Mouse (Mus musculus): ENCODE data around the gene Thsd7b. TPM values are rescaled to one million over a fixed set of nuclear protein-coding genes. Genes with fewer than 3 reads are reported as not detected.
A peak's percentile ranks its signal among the peaks of the same experiment; 100 is the strongest.
"Not testable (repeated sequence)": the region's sequence is repeated elsewhere in the genome, so short reads cannot be mapped to it uniquely, and the experiment has no call there.

Thsd7b gene
- polyA plus RNA-seq, 1 experiment from 2014 or later = 0.49 TPM

DNA sequence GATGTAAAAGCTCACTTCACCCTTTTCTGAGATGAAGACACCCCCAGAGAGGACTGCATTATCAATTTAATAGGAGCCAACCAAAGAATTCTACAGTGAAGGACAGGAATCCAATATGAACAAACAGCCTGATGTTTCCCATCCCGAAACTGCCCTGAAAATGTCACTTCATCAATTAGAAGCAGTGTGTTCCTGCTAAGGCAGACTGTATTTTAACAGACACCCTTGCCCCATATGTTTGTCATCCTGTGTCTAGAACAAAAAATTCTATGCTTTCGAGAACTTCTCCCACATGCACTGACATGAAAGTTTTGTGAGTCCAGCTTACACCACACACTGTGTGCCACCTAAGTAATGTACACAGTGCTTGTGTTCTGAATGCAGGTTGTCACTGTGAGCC is 812.8 kb downstream of the Thsd7b start:
- no peak for DNase-seq (ENCODE audit: low spot score)

DNA sequence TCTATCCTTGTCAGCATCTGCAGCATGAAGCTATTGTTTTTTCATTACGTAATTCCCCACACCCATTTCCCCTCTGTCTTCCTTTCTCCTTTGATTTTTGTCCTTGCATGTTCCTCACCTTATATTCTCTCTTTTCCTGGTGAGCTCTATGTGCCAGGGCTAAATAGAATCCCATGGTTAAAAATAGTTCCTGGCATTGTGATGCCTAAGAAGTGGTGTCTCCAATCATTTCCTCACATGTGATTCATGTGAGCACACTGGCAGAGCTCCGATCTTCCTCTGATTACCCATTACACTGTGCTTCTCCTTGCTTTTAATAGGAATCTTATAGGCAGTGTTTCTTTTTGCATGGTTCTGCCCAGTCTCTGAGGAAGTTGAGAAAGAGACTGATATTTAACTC is 826.1 kb downstream of the Thsd7b start:
- no peak for DNase-seq (ENCODE audit: low spot score)

DNA sequence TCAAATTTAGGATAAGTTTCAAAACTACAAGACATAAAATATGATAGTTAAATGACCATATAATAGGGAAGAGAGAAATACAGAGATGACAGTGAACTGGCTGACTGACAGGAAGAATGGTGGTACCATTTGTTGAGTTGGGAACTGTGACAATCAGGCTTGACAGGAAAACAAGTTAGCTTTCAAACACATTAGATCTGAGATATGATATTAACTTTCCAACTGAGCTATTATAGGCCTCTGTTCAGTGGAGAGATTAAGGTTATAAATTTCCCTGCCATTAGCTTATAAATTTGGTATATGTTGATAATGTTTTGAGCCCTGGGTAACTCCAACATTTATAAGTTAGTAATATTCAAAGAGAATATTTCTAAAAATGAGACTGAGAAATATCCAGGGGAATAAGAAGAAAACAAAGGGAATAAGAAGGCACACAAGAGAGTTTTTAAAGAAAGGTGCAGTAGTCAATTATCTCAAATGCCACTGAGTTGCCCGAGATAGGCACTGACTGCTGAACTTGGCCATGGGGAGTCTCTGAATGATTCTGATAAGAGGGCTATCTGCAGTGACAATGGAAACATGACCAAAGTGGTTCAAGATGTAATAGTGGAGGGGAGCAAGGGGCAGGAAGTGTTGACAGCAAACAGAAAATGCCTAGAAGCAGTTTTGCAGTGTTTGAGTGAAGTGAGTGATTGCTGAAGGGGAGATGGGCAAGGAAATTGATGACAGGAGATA is 839.6 kb downstream of the Thsd7b start:
- no peak for DNase-seq (ENCODE audit: low spot score)

DNA sequence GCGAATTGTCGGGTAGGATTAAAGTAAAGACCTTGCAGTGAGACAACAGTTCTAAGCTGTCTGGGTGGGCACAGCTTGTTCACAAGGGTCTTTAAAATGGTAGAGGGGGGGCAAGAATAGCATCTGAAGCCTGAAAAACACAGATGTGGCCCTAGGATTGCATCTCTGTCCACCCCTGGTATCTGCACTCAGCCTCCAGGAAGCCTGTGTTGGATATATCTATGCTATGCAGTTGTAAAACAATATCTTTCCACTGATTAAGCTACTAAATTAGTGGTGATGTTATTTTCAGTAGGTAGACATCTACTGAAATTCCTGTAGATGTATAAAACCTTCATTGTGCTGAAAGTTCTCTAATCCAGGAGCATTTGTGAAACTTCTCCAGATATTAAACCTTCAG is 840.4 kb downstream of the Thsd7b start:
- no peak for DNase-seq (ENCODE audit: low spot score)

DNA sequence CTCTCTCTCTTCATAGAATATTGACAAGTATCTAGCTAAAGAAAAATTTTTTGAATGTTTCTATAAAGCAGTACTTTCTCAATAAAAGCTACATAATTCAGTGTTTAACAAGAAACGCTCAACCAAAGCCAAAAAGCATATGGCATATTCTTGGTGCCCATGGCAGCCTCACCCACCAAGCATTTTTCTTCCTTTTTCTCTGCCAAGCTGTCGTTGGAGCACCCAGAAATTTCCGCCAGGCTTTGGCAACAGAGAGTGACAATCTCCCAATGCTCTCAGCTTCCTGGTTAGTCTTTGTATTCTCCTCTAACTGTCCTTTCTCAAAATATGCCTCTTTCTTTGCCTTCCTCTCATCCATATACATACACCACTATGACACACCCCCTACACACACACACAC is 857.8 kb downstream of the Thsd7b start:
- no peak for DNase-seq (ENCODE audit: low spot score)

DNA sequence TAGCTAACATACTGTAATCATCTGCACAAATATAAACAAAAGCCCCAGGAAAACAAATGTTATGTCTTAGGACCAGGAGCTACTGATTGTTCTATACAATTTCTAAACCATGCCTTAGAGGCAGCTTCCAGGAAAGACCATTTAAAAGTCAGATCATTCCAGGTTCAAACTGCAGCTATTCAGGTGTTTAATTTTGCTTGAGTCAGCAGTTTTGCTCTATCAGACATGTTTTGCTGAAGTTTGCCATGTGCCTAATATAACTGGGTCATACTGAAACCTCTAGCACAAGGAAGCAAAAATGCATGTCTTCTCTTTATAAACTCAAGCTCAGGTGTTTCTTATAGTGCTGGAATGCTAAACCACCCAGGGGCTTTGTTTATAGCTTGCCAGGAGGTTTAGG is 893.1 kb downstream of the Thsd7b start:
- no peak for DNase-seq (ENCODE audit: low spot score)

DNA sequence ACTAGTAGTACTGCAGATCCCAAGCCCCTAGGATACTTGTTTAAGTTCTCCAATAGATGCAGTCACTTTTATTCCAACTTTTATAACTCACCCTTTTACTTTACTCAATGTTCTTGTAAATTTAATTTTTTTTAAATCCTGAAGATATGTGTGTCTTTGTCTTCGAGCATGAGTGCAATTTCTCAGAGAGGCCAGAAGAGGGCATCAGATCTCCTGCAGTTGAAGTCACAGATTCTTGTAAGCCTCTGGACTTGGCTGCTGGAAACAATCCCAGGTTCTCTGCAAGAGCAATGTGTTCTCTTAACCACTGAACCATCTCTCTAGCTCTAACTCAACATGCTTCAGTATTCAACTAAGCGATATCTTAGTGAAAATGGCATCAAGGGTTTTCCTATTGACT is 894.2 kb downstream of the Thsd7b start:
- DNase-seq (ENCODE audit: low spot score) = no peak

DNA sequence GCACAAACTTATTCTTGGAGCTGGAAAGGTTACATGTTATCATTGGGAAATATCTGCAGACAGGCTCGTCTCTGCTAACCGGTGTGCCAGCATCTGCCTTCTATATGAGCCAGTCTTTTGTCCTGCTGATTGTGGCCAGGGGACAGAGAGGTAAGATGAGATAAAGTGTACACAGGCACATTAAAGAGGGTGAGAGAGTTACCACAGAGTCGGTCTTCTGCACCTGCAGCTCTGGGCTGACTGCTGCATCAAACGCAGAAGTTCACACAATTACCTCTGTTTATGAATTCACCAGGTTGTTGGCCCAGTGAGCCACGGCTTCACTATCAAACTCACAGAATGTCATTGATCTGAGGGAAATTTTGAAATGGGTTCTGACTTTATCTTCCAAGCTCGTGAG is 896.8 kb downstream of the Thsd7b start:
- DNase-seq (ENCODE audit: low spot score) = no peak

DNA sequence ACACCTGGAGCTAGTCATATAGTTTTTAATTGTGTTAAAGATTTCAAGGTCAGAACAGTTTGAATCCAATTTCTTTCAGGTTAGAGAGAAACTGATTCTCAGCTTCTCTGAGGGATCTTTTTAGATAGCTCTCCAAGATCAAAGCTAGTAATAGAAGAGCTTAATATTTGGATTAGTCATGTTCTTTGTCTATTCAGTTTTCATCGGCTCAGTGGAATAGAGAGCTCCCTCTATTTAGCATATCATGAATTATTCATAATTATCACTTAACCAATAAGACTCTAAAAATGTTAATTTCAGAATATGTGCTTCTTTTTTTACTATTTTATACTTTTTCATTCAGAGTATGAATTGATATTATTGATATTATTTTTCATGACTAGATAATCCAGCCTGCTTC is 897.2 kb downstream of the Thsd7b start:
- no peak for DNase-seq (ENCODE audit: low spot score)

DNA sequence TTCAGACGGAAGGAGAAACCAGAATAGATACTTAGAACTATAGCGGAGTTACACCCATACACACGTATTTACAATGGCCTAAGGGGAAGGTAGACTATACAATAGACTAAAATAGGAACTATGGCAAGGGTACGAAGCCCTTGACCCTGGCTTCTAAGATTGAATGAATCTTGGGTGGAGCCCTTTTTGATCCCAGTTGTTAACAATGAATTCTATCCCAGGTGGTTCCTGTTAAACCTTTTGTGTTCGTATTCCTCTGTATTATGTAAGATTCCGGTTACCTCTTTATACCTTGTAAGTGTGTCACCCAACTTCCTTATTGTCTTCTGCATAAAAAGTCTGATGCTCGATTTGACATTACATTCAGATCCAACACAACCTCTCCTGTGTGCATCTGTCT is 913.7 kb downstream of the Thsd7b start:
- DNase-seq (ENCODE audit: low spot score) = not testable (repeated sequence)

DNA sequence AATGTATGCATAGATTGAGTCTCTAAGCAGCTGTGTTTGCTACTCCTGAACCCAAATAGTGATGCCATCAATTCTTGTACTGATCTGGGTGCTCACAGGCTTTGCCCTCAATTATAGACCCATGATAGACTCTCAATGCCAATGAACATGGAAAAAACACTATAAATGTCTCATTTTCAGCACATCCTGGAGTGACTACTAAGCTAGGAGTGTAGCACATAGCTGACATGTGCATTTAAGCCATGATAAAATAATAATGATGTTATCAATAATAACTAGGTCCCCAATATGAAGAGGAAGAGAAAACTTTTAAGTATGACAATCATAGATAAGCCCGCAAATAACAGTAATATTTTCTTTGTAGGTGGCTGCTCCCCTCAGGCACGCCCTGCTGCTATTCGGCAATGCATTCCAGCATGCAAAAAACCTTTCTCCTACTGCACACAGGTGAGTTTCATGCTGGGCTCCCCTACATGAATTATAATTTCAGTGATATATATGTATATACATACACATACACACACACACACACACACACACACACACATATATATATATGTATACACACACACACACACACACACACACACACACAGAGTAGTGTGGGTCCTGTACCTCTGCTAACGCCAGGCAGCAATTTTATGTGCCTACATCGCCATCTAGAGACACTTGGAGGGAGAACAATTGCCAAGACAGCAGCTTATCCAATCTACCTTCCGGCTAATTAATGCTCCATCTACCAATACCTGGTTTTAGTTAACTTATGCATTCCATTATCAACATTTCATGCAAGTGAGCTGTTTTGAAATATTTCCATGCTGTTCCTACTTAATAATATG is 919.3 kb downstream of the Thsd7b start:
- peak; percentile 49 for DNase-seq (ENCODE audit: low spot score)

DNA sequence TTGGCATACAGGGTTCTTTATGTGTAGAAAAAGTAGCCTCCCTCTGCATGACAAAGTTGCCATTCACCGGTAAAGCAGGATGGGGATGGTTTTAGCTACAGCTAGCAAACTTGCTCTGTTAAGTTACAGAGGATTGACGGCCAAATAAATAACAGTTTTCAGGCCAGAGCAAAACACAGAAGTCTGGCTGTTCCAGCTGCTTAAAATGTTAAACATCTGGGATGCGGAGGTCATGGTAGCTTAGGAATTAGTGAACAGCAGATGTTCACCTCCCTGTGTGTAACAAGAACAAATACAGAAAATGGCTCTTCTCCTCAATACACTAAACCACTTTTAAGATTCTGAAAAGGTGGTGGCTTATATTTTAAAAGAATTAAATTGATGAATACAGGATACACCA is 944.3 kb downstream of the Thsd7b start:
- no peak for DNase-seq (ENCODE audit: low spot score)

DNA sequence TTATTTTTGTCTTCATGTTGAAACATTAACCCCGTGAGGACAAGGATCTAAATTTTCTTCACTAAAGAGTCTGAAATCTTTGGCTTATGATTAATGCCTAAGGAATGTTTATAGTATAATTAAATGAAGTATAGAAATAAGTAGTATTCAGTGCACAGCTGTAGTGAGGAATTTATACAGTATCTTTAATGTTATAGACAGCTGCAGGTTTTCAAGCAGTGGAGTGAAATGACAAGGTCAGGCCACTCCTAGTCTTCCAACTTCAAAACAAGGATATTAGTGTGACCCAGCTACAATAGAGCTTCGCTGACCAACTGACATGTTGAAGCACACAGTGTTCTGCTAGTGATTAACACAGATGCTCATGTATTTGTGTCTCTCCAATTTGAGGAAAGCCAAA is 949.8 kb downstream of the Thsd7b start:
- DNase-seq (ENCODE audit: low spot score) = no peak

DNA sequence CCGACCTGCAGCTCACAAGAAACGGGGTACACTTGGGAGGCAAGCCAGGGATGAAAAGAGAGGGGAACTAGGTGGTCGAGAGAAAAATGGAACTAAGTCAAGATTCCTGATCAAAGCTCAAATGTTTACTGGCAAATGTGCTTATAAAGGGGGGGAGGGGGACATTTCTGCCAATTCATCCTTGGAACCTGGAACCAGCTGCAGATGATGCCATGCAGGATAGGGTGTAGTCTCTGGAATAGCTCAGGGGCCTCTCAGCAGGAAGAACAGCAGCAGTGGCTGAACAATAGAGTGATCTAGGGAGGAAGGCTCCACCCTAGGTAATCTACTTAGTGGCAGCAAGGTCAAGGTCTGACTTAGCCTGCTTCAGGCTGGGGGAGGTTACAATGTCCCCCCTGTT is 972.5 kb downstream of the Thsd7b start:
- DNase-seq (ENCODE audit: low spot score) = no peak

DNA sequence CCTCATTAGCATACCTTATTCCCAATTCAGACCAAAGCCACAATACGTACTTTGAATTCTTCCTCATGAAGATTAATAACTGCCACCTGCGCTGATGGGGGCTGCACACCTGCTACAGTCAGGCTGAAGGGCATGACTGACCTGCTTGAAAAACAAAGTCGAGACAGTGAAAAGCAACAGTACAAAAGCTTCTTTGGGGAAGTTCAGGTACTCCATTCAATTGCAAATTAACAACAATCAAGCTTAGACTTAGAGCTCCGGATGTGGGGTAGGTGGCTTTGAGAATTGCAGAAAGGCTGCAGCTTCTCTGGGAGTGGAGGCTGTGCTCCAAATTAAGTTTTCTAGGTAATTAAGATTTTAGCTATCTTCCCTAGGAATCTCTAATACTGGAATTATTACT is 973.2 kb downstream of the Thsd7b start:
- DNase-seq (ENCODE audit: low spot score) = not testable (repeated sequence)

DNA sequence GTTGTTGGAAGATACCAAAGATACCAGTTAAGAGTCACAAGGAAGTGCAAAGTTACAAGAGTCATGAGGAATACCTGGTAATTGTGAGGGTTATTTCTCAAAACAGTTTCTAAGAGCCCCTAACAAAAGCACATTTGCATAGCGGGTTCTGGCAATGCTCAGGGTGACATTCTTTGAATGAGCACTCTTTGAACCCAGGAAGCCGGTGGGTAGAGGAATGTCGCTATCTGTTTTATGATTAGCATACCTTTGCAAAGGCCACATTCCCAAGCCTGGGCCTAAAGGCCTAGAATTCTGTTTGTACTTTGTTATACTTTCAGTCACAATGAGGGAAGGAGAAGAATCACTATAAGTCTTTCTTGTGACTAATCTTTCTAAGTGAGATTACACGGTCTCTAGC is 973.8 kb downstream of the Thsd7b start:
- not testable (repeated sequence) for DNase-seq (ENCODE audit: low spot score)

DNA sequence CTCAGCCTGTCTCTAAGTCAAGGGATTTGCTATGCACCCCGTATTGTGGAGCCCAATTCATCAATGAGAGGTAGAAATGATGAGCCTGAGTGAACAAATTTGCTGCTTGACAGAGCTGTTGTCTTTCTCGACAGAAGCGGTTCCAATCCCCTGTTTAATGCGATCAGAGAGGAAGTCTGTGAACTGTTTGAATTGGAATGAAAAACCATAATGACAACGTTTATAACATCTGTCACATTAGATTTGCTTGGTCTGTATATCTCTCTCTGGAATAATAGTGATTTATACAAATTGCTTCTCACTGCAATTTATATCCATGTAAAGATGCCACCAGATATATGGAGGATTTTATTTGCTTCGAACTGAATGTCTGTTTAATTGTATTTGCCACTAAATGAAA is 988.9 kb downstream of the Thsd7b start:
- DNase-seq (ENCODE audit: low spot score) = no peak

All from thymus, postnatal 0 days (tissue).